Mouse (Mus musculus) small intestine, adult 2 months (tissue): ENCODE measurements around the gene Mrgprf. TPM values are rescaled to one million over a fixed set of nuclear protein-coding genes. Genes with fewer than 3 reads are reported as not detected.

Experiments
- H3K27ac ChIP-seq: fragments of 200-500 bp; 2 replicates; pipeline ENCODE4 v1.5.1; 2012; ENCODE audit warnings: low read depth, low read length, control low read depth, inconsistent platforms; ENCODE audit not compliant: insufficient read depth
- H3K27me3 ChIP-seq: fragments of 200-500 bp; 2 replicates; pipeline ENCODE4 v1.6.1; 2012; ENCODE audit warnings: mild to moderate bottlenecking, moderate library complexity, low read length, inconsistent platforms; ENCODE audit not compliant: control insufficient read depth, insufficient read depth
- H3K36me3 ChIP-seq: fragments of 200-500 bp; 2 replicates; pipeline ENCODE4 v1.6.1; 2012; ENCODE audit warnings: mild to moderate bottlenecking, low read length, control low read depth, inconsistent platforms; ENCODE audit not compliant: control insufficient read depth, insufficient read depth
- H3K4me1 ChIP-seq: fragments of 200-500 bp; 2 replicates; pipeline ENCODE4 v1.6.1; 2012; ENCODE audit warnings: low read length, inconsistent platforms, mixed read lengths; ENCODE audit not compliant: control insufficient read depth, insufficient read depth, insufficient read length
- H3K4me3 ChIP-seq: fragments of 200-500 bp; 2 replicates; pipeline ENCODE4 v1.5.1; 2012; ENCODE audit warnings: low read depth, mild to moderate bottlenecking, control low read depth, inconsistent platforms, low read length, moderate library complexity
- CTCF ChIP-seq: fragments of 200-500 bp; IDR thresholded peaks from 2 replicates; pipeline ENCODE4 v1.5.1; 2012; ENCODE audit warnings: low read depth, mild to moderate bottlenecking, control low read depth, inconsistent platforms, low read length, moderate library complexity, mixed read lengths; ENCODE audit not compliant: insufficient replicate concordance, insufficient read length; ENCODE audit errors: extremely low read depth
- POLR2A ChIP-seq: fragments of 200-500 bp; IDR thresholded peaks from 2 replicates; pipeline ENCODE4 v1.6.1; 2012; ENCODE audit warnings: low read depth, mild to moderate bottlenecking, control low read depth, inconsistent platforms, low read length, moderate library complexity
- WGBS: fragments of 180-500 bp; shearing (Covaris S2); methylation state at CpG from one replicate; pipeline ENCODE4 v1.1.7; 2018; 5-methylcytosine and 5-hydroxymethylcytosine counted together
- polyA plus RNA-seq: library from polyadenylated mRNA; depleted of rRNA; stranded (reverse); fragments of >200 nt; gene quantifications from 2 replicates; pipeline ENCODE4 v1.2.3, GENCODE M21; 2012; rRNA removed

Mrgprf gene
- polyA plus RNA-seq, 1 experiment, result 17.6 TPM

DNA sequence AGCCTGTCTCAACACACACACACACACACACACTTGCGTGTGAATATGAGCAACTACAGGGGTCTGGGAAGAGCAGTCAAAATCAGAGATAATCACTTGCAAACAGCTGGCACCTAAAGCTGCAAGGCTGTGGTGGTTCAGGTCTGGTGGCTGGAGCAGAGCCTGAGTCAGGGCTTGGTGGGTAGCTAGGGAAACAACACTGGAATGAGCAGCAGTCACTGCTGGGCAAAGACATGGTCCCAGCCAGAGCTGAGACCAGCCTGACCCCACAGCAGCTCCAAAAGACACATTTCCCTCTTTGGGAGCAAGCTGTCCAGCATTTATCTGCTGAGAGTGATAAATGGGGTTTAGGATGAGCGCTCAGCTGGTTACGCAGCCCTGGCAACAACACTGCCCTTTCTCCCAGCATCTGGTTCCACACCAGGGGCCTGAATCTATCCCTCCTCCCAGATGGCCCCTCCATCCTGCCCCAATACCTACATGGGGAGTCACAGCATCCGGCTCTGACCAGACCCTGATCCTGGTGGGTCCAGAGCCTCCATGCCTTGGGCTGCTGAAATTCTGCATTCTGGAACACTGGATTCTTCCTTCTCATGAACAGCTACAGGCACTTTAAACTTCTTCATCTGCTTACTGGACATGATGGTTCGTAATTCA is 39.7 kb downstream of the Mrgprf start:
- no peaks in the 10 kb centered on the region for H3K4me1 ChIP-seq
- H3K36me3 ChIP-seq, result no peaks in the 10 kb centered on the region
- no peak overlapping the region for H3K27ac ChIP-seq
- WGBS, result 84% methylated on average over 5 of the region's 5 CpGs
- H3K4me3 ChIP-seq, result no peak overlapping the region
- no peak for TF ChIP-seq CTCF
- no peak for TF ChIP-seq POLR2A
- H3K27me3 ChIP-seq, result no peaks in the 10 kb centered on the region

Other genes with a start within 250 kb of the Mrgprf start
- 11.2 and 20.5 TPM in 2 replicates for gene 1810010D01Rik, start 92.7 kb upstream of the Mrgprf start, polyA plus RNA-seq
- 8.5 and 10.8 TPM in 2 replicates for gene Tpcn2, start 16.8 kb upstream of the Mrgprf start, polyA plus RNA-seq
- gene Mrgprd, start 14.0 kb downstream of the Mrgprf start, polyA plus RNA-seq, result not detected in 2 replicates